Mouse (Mus musculus): ENCODE data around the gene Aspdh.

Gene Aspdh

GRCm38 (mm10) chr7:44446070-44446855, 18.9 kb upstream of the Aspdh start:
- no peak for DNase-seq (ENCODE audit: low spot score in 2 of 2)

GRCm38 (mm10) chr7:44453256-44453655, 11.9 kb upstream of the Aspdh start:
- DNase-seq (ENCODE audit: low spot score in 2 of 2): no peak

DNA sequence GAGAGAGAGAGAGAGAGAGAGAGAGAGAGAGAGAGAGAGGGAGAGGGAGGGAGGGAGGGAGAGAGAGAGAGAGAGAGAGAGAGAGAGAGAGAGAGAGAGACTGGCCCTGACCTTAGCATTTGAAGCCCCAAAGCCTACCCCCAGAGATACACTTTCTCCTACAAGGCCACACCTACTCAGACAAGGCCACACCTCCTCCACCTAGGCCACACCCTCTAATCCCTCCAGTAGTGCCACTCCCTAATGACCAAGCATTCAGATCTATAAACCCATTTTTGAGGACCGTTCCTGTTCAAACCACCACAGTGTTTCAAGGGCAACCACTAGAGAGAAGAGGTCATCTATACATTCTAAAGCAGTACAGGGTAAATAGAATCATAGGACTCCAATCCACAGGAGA, 8.9 kb upstream of the Aspdh start:
- DNase-seq (ENCODE audit: low spot score in 2 of 2): peak in 1 of 2 experiments; percentile 7

GRCm38 (mm10) chr7:44460067-44460466, 5.1 kb upstream of the Aspdh start:
- no peak for DNase-seq (ENCODE audit: low spot score in 2 of 2)

- DNase-seq (ENCODE audit: low spot score in 2 of 2): peak in 1 of 2 experiments; percentile 7
Measured at GRCm38 (mm10) chr7:44460767-44461502, 4.3 kb upstream of the Aspdh start.

DNA sequence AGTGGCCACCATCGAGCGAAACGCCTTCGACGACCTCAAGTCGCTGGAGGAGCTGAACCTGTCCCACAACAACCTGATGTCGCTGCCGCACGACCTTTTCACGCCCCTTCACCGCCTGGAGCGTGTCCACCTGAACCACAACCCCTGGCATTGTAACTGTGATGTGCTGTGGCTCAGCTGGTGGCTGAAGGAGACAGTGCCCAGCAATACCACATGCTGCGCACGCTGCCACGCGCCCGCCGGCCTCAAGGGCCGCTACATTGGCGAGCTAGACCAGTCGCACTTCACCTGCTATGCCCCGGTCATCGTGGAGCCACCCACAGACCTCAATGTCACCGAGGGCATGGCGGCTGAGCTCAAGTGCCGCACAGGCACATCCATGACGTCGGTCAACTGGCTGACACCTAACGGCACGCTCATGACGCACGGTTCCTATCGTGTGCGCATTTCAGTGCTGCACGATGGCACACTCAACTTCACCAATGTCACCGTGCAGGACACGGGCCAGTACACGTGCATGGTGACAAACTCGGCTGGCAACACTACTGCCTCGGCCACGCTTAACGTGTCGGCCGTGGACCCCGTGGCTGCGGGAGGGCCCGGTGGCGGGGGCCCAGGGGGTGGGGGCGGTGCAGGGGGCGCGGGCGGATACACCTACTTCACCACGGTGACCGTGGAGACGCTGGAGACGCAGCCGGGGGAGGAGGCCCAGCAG, 3.5 kb upstream of the Aspdh start:
- no peak for DNase-seq (ENCODE audit: low spot score in 2 of 2)

DNA sequence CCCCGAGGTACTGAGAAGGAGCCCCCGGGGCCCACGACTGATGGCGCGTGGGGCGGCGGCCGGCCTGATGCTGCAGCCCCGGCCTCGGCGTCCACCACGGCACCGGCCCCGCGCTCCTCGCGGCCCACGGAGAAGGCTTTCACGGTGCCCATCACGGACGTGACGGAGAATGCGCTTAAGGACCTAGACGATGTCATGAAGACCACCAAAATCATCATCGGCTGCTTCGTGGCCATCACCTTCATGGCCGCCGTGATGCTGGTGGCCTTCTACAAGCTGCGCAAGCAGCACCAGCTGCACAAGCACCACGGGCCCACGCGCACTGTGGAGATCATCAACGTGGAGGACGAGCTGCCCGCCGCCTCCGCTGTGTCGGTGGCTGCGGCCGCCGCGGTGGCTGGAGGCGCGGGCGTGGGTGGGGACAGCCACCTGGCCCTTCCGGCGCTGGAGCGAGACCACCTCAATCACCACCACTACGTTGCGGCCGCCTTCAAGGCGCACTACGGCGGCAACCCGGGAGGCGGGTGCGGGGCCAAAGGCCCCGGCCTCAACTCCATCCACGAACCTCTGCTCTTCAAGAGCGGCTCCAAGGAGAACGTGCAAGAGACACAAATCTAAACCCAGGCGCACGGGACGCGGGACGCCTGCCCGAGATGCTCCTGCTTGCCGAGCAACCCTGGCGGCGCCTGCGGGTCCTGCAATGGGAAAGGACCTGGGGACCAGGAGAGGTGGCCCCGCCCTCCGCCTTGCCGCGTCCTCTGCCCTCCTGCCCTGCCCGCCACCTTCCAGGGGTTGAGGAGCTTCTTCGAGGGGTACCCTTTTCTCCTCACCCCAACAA, 2.8 kb upstream of the Aspdh start:
- peak; percentile 9 to 41 for DNase-seq (ENCODE audit: low spot score in 2 of 2)

DNA sequence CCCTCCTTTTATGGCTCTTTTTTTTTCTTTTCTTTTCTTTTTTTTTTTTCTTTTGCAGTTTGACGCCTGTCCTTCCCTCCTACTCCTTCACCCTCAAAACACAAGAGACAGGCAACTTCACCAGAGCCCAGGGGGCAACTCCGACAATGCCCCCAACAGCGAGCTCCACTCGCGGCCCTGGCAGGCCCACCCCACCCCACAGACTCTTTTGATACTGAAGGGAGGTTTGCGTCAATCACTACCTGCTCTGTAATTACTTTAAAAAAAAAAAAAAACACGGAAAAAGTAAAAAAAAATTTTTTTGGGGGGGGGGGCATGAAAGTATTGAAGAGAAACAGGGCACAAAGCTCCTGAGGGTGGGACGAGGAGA, 2.1 kb upstream of the Aspdh start:
- DNase-seq (ENCODE audit: low spot score in 2 of 2): peak in 1 of 2 experiments; percentile 2

GRCm38 (mm10) chr7:44463556-44464225, 1.5 kb upstream of the Aspdh start:
- peak in 1 of 2 experiments; percentile 5 for DNase-seq (ENCODE audit: low spot score in 2 of 2)

- no peak for DNase-seq (ENCODE audit: low spot score in 2 of 2)
Measured at GRCm38 (mm10) chr7:44464511-44464910, 680 bp upstream of the Aspdh start.

GRCm38 (mm10) chr7:44466006-44466887, 1.1 kb downstream of the Aspdh start:
- DNase-seq (ENCODE audit: low spot score in 2 of 2): no peak

GRCm38 (mm10) chr7:44466888-44467311, 1.7 kb downstream of the Aspdh start:
- DNase-seq (ENCODE audit: low spot score in 2 of 2): no peak

GRCm38 (mm10) chr7:44467811-44468411, 2.7 kb downstream of the Aspdh start, which contains the start of gene Josd2:
Gene Josd2, plus strand, starts transcription at chr7:44467980.
- peak; percentile 74 to 84 for DNase-seq (ENCODE audit: low spot score in 2 of 2)

GRCm38 (mm10) chr7:44468644-44469285, 3.6 kb downstream of the Aspdh start:
- peak in 1 of 2 experiments; percentile 9 for DNase-seq (ENCODE audit: low spot score in 2 of 2)

GRCm38 (mm10) chr7:44469677-44470675, 4.8 kb downstream of the Aspdh start:
- no peak for DNase-seq (ENCODE audit: low spot score in 2 of 2)

DNA sequence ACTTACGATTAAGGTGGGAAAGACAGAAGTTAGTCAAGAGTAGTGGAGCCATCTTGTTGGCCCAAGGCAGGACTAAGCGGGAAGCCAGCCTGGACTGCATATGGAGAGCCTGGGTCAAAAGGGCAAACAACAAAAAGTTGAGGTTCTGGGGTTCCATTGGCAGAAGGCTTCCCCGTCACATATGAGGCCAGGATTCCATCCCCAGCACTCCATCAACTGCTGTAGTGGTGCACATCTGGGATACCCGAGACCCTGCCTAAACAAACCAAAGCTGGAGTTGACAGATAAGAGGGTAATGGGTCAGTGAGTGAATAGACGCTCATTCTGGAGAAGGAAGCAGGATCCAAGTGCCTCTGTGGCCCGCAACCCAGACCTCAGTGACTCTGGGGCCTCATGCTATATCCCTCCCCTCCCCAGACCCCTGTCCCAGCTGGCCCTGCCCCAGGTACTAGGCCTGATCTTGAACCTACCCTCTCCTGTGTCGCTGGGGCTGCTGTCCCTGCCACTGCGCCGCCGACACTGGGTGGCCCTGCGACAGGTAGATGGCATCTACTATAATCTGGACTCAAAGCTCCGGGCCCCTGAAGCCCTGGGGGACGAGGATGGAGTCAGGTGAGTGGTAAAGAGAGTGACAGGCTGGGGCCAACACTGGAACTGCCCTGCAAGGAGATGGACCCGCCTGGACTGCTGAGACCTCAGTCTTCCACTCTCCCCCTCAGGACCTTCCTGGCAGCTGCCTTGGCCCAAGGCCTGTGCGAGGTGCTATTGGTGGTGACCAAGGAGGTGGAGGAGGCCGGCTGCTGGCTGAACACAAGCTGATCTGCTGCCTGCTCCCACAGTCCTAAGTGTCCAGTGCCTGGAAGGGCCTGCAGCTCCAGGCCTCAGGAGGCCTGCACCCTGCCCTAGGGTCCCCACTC, 5.8 kb downstream of the Aspdh start:
- peak in 1 of 2 experiments; percentile 6 for DNase-seq (ENCODE audit: low spot score in 2 of 2)
